In the genomic region with DNA sequence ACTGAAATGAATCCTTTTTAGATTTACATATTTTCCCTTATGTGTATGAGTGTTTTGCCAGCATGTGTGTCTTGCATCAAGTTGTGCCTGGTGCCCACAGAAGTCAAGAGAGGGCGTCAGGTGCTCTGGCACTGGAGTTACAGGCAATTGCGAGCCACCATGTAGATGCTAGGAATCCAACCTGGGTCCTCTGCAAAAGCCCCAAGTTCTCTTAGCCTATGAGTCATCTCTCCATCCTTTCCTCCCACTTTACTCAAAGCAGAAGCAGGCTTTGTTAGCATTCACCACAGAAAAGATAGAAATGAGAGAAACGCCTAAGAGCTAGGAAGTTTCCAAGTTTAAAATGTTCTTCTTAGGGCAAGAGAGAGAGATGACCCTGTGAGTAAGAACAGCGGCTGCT, we compare ENCODE assay signal across 24 mouse cellular contexts. TPM values are rescaled to one million over a fixed set of nuclear protein-coding genes. Genes with fewer than 3 reads are reported as not detected.
DNase-seq lines count a peak whose midpoint lies in the region; TF ChIP-seq lines count a peak whose summit lies in the region.
"Had no signal": no experiment of that assay in that cellular context is flagged by ENCODE, and none has a peak within 500 bp of the region (broad histone marks: within the 10 kb centered on the region; RNA-seq: fewer than 3 reads in every experiment).

No protein-coding gene starts in this region.

- no peak overlapping the region for H3K4me3 ChIP-seq in left cerebral cortex, adult 2 months
- no peak overlapping the region for H3K4me3 ChIP-seq in spleen, adult 2 months (ENCODE audit: extremely low read depth, insufficient read depth, insufficient read length)
- H3K4me3 ChIP-seq: embryonic facial prominence, embryonic 12.5 days; embryonic facial prominence, embryonic 15.5 days; hindbrain, embryonic 10.5 days; hindbrain, embryonic 13.5 days had no signal

- intact Hi-C loops in left cerebral cortex, adult 2 months (cut with DNase I), result no loop called here

- no peaks in the 10 kb centered on the region for H3K27me3 ChIP-seq in spleen, adult 2 months (ENCODE audit: control insufficient read depth, insufficient read depth, low read length)
- no peaks in the 10 kb centered on the region for H3K27me3 ChIP-seq in splenic B cell, adult 2 months (ENCODE audit: control insufficient read depth, insufficient read depth, low read length, poor library complexity, severe bottlenecking)

- no peaks in the 10 kb centered on the region for H3K36me3 ChIP-seq in spleen, adult 2 months (ENCODE audit: control insufficient read depth, insufficient read depth, low read length)
- no peaks in the 10 kb centered on the region for H3K36me3 ChIP-seq in splenic B cell, adult 2 months (ENCODE audit: control insufficient read depth, insufficient read depth, low read length, poor library complexity, severe bottlenecking)
- H3K36me3 ChIP-seq: embryonic facial prominence, embryonic 12.5 days; embryonic facial prominence, embryonic 15.5 days; hindbrain, embryonic 10.5 days; hindbrain, embryonic 13.5 days had no signal

- TF ChIP-seq POLR2A in spleen, adult 2 months (IDR thresholded peaks at IDR 0.05; ENCODE audit: low read depth, low read length), result no peak

- TF ChIP-seq CTCF in left cerebral cortex, adult 2 months (IDR thresholded peaks at IDR 0.05), result no peak
- no peak for TF ChIP-seq CTCF in spleen, adult 2 months (IDR thresholded peaks at IDR 0.05; ENCODE audit: extremely low read depth, insufficient read depth, insufficient read length, insufficient replicate concordance)

- 82% methylated on average over 4 of the region's 4 CpGs for WGBS in spleen, adult 2 months

- H3K4me1 ChIP-seq in spleen, adult 2 months (ENCODE audit: control insufficient read depth, insufficient read depth, insufficient read length), result peaks cover 19% of the 10 kb centered on the region
- H3K4me1 ChIP-seq: embryonic facial prominence, embryonic 12.5 days had no signal

- DNase-seq in left cerebral cortex, adult 2 months (ENCODE audit: extremely low spot score in 1 of 2, low spot score in 2 of 2), result no peak
- no peak for DNase-seq in left cerebral cortex, adult 11 months (ENCODE audit: low spot score)
- DNase-seq in spleen, adult 2 months (ENCODE audit: low read depth in 1 of 2, low spot score in 2 of 2), result no peak
- no peak for DNase-seq in spleen, postnatal 14 days (ENCODE audit: low spot score in 2 of 2)
- DNase-seq in brain, adult 2 months (ENCODE audit: low read depth, low spot score), result peak; percentile 59
- DNase-seq in splenic B cell, adult 2 months (ENCODE audit: low read depth, low spot score), result peak; percentile 39
- no peak for DNase-seq in gastrocnemius, postnatal 4 days (ENCODE audit: low spot score in 2 of 2)
- no peak for DNase-seq in layer of hippocampus, adult 9-11 months
- DNase-seq: adrenal gland, adult 8-10 months; adrenal gland, postnatal 25 days; B cell, adult 2 months; cerebellum, adult 11 months; cerebellum, adult 2 months; cerebellum, adult 9-11 months; cerebellum, postnatal 25 days; forebrain, postnatal 0 days; gastrocnemius, postnatal 10 days; gastrocnemius, postnatal 36 days; heart, adult 11 months; heart, postnatal 36 days had no signal

- H3K27ac ChIP-seq in left cerebral cortex, adult 2 months, result 0 out of 2 replicates have a peak overlapping the region, but pooled peaks have one; percentile 12
- H3K27ac ChIP-seq in spleen, adult 2 months (ENCODE audit: insufficient read depth, low read length), result 0 out of 2 replicates have a peak overlapping the region, but pooled peaks have one; percentile 18
- H3K27ac ChIP-seq: embryonic facial prominence, embryonic 12.5 days; embryonic facial prominence, embryonic 15.5 days; hindbrain, embryonic 10.5 days; hindbrain, embryonic 13.5 days had no signal

RNA-seq across cellular contexts. Expression of a gene that starts 3.7 kb away (rescaled TPM):
- under 1 TPM; 0.86 to 0.94 TPM for total RNA-seq in left cerebral cortex, adult 2 months (2021)
- polyA plus RNA-seq in spleen, adult 2 months (2012; rRNA removed), result 55.0 and 68.8 TPM in 2 replicates
- total RNA-seq in gastrocnemius, postnatal 4 days (2021), result 1 to 10 TPM; 3.2 to 3.4 TPM

RNA-seq across cellular contexts. Expression of a gene that starts 31.7 kb away (rescaled TPM):
- 10 to 100 TPM; 13.0 to 16.2 TPM for total RNA-seq in left cerebral cortex, adult 2 months (2021)
- polyA plus RNA-seq in spleen, adult 2 months (2012; rRNA removed), result 15.4 and 19.9 TPM in 2 replicates
- 10 to 100 TPM; 25.0 to 25.9 TPM for total RNA-seq in gastrocnemius, postnatal 4 days (2021)

RNA-seq across cellular contexts. Expression of a gene that starts 42.8 kb away (rescaled TPM):
- 1 to 10 TPM; 4.3 to 4.4 TPM for total RNA-seq in left cerebral cortex, adult 2 months (2021)
- polyA plus RNA-seq in spleen, adult 2 months (2012; rRNA removed), result 1.5 and 4.2 TPM in 2 replicates
- total RNA-seq in gastrocnemius, postnatal 4 days (2021), result 1 to 10 TPM; 2.3 to 2.6 TPM

RNA-seq across cellular contexts. Expression of a gene that starts 43.1 kb away (rescaled TPM):
- total RNA-seq in left cerebral cortex, adult 2 months (2021), result 10 to 100 TPM; 41.2 to 41.8 TPM
- polyA plus RNA-seq in spleen, adult 2 months (2012; rRNA removed), result 21.3 and 25.0 TPM in 2 replicates
- total RNA-seq in gastrocnemius, postnatal 4 days (2021), result 10 to 100 TPM; 30.6 to 31.3 TPM

Comparison
In these comparisons a context has a peak if more than half of its experiments do, and no peak if none do; other contexts are left out.
1. DNase-seq: peak in brain, adult 2 months (single experiment) and splenic B cell, adult 2 months (single experiment); none in left cerebral cortex, adult 2 months (0 of 2), left cerebral cortex, adult 11 months (single experiment), spleen, adult 2 months (0 of 2), spleen, postnatal 14 days (0 of 2), gastrocnemius, postnatal 4 days (0 of 2) and layer of hippocampus, adult 9-11 months (single experiment).